Mouse (Mus musculus): ENCODE results near the gene Dctn5. TPM values are rescaled to one million over a fixed set of nuclear protein-coding genes. Genes with fewer than 3 reads are reported as not detected.
A peak's percentile ranks its signal among the peaks of the same experiment; 100 is the strongest.

Dctn5 gene
- polyA plus RNA-seq, 1 experiment from 2014 or later = 119 TPM

- H3K4me2 ChIP-seq = no peak overlapping the region
- no peak for ATAC-seq (ENCODE audit: insufficient read depth)
- no peak overlapping the region for H3K4me3 ChIP-seq (ENCODE audit: low read depth, low read length)
- H3K9me3 ChIP-seq (ENCODE audit: low read depth, low read length) = no peaks in the 10 kb centered on the region
- H3K9ac ChIP-seq = no peak overlapping the region
- no peak overlapping the region for H3K27ac ChIP-seq (ENCODE audit: low read depth)
- no peak for TF ChIP-seq CTCF (IDR thresholded peaks at IDR 0.05; ENCODE audit: low read depth)
- peaks cover 6% of the 10 kb centered on the region; the same call in 1 of the 2 replicates for H3K4me1 ChIP-seq (ENCODE audit: insufficient read depth)
- DNase-seq = no peak
- no peaks in the 10 kb centered on the region for H3K27me3 ChIP-seq (ENCODE audit: insufficient read depth, low read length)
- WGBS = 90% methylated on average over 6 of the region's 8 CpGs
- H3K36me3 ChIP-seq (ENCODE audit: insufficient read depth) = peaks cover 79% of the 10 kb centered on the region
Measured at GRCm38 (mm10) chr7:122163766-122164165, 30.9 kb downstream of the Dctn5 start.

- H3K4me2 ChIP-seq = no peak overlapping the region
- 87% methylated on average over 7 of the region's 7 CpGs for WGBS
- no peak overlapping the region for H3K4me3 ChIP-seq (ENCODE audit: low read depth, low read length)
- no peak for TF ChIP-seq CTCF (IDR thresholded peaks at IDR 0.05; ENCODE audit: low read depth)
- no peaks in the 10 kb centered on the region for H3K9me3 ChIP-seq (ENCODE audit: low read depth, low read length)
- H3K36me3 ChIP-seq (ENCODE audit: insufficient read depth) = peaks cover 85% of the 10 kb centered on the region
- H3K4me1 ChIP-seq (ENCODE audit: insufficient read depth) = no peaks in the 10 kb centered on the region
- no peak overlapping the region for H3K9ac ChIP-seq
- H3K27ac ChIP-seq (ENCODE audit: low read depth) = no peak overlapping the region
- DNase-seq = no peak
- no peak for ATAC-seq (ENCODE audit: insufficient read depth)
- no peaks in the 10 kb centered on the region for H3K27me3 ChIP-seq (ENCODE audit: insufficient read depth, low read length)
Measured at GRCm38 (mm10) chr7:122167203-122167602, 34.4 kb downstream of the Dctn5 start.

GRCm38 (mm10) chr7:122170705-122171104 lies 37.9 kb downstream of the Dctn5 start:
- WGBS = 72% methylated on average over 6 of the region's 6 CpGs
- Histone ChIP-seq H3K9ac (no peak overlapping the region), H3K27ac (ENCODE audit: low read depth) (no peak overlapping the region), H3K27me3 (ENCODE audit: insufficient read depth, low read length) (no peaks in the 10 kb centered on the region), H3K4me3 (ENCODE audit: low read depth, low read length) (no peak overlapping the region), H3K4me2 (no peak overlapping the region), H3K4me1 (ENCODE audit: insufficient read depth) (no peaks in the 10 kb centered on the region), H3K9me3 (ENCODE audit: low read depth, low read length) (no peaks in the 10 kb centered on the region), H3K36me3 (ENCODE audit: insufficient read depth) (peaks cover 51% of the 10 kb centered on the region)
- no peak for TF ChIP-seq CTCF (IDR thresholded peaks at IDR 0.05; ENCODE audit: low read depth)
- ATAC-seq (ENCODE audit: insufficient read depth) (no peak), DNase-seq (no peak)

GRCm38 (mm10) chr7:122171613-122172012 lies 38.8 kb downstream of the Dctn5 start:
- Histone ChIP-seq H3K4me2 (no peak overlapping the region), H3K9me3 (ENCODE audit: low read depth, low read length) (no peaks in the 10 kb centered on the region), H3K27me3 (ENCODE audit: insufficient read depth, low read length) (no peaks in the 10 kb centered on the region), H3K4me1 (ENCODE audit: insufficient read depth) (no peaks in the 10 kb centered on the region), H3K36me3 (ENCODE audit: insufficient read depth) (peaks cover 42% of the 10 kb centered on the region), H3K9ac (no peak overlapping the region), H3K4me3 (ENCODE audit: low read depth, low read length) (no peak overlapping the region), H3K27ac (ENCODE audit: low read depth) (no peak overlapping the region)
- no peak for ATAC-seq (ENCODE audit: insufficient read depth)
- WGBS = 73% methylated on average over 10 of the region's 10 CpGs
- no peak for TF ChIP-seq CTCF (IDR thresholded peaks at IDR 0.05; ENCODE audit: low read depth)
- no peak for DNase-seq

GRCm38 (mm10) chr7:122180720-122181119 lies 47.9 kb downstream of the Dctn5 start:
- DNase-seq (no peak), ATAC-seq (ENCODE audit: insufficient read depth) (no peak)
- Histone ChIP-seq H3K4me2 (no peak overlapping the region), H3K9me3 (ENCODE audit: low read depth, low read length) (no peaks in the 10 kb centered on the region), H3K4me1 (ENCODE audit: insufficient read depth) (no peaks in the 10 kb centered on the region), H3K36me3 (ENCODE audit: insufficient read depth) (no peaks in the 10 kb centered on the region), H3K9ac (no peak overlapping the region), H3K4me3 (ENCODE audit: low read depth, low read length) (no peak overlapping the region), H3K27ac (ENCODE audit: low read depth) (no peak overlapping the region), H3K27me3 (ENCODE audit: insufficient read depth, low read length) (no peaks in the 10 kb centered on the region)
- no peak for TF ChIP-seq CTCF (IDR thresholded peaks at IDR 0.05; ENCODE audit: low read depth)
- 83% methylated on average over 7 of the region's 7 CpGs for WGBS

- Histone ChIP-seq H3K4me2 (no peak overlapping the region), H3K36me3 (ENCODE audit: insufficient read depth) (no peaks in the 10 kb centered on the region), H3K9ac (no peak overlapping the region), H3K27me3 (ENCODE audit: insufficient read depth, low read length) (no peaks in the 10 kb centered on the region), H3K4me1 (ENCODE audit: insufficient read depth) (no peaks in the 10 kb centered on the region), H3K27ac (ENCODE audit: low read depth) (no peak overlapping the region), H3K4me3 (ENCODE audit: low read depth, low read length) (no peak overlapping the region), H3K9me3 (ENCODE audit: low read depth, low read length) (no peaks in the 10 kb centered on the region)
- 55% methylated on average over 5 of the region's 5 CpGs for WGBS
- no peak for DNase-seq
- no peak for ATAC-seq (ENCODE audit: insufficient read depth)
- TF ChIP-seq CTCF (IDR thresholded peaks at IDR 0.05; ENCODE audit: low read depth) = no peak
Measured at GRCm38 (mm10) chr7:122184569-122184968, 51.7 kb downstream of the Dctn5 start.

- Histone ChIP-seq H3K9ac (no peak within 1 kb of the TSS), H3K4me2 (no peak within 1 kb of the TSS), H3K27ac (ENCODE audit: low read depth) (no peak within 1 kb of the TSS), H3K27me3 (ENCODE audit: insufficient read depth, low read length) (no peaks in the 10 kb centered on the region), H3K4me1 (ENCODE audit: insufficient read depth) (no peaks in the 10 kb centered on the region), H3K4me3 (ENCODE audit: low read depth, low read length) (no peak within 1 kb of the TSS), H3K36me3 (ENCODE audit: insufficient read depth) (no peaks in the 10 kb centered on the region), H3K9me3 (ENCODE audit: low read depth, low read length) (no peaks in the 10 kb centered on the region)
- DNase-seq (no peak), ATAC-seq (ENCODE audit: insufficient read depth) (no peak)
- WGBS = 15% methylated on average over 12 of the region's 17 CpGs
- TF ChIP-seq CTCF (IDR thresholded peaks at IDR 0.05; ENCODE audit: low read depth) = no peak
Measured at GRCm38 (mm10) chr7:122186043-122186442, 53.2 kb downstream of the Dctn5 start, which contains the start of gene Ern2. TSS of gene Ern2 (minus strand) at chr7:122186207.

GRCm38 (mm10) chr7:122189484-122189883 lies 56.6 kb downstream of the Dctn5 start:
- Histone ChIP-seq H3K4me2 (no peak overlapping the region), H3K9ac (no peak overlapping the region), H3K27ac (ENCODE audit: low read depth) (no peak overlapping the region), H3K27me3 (ENCODE audit: insufficient read depth, low read length) (no peaks in the 10 kb centered on the region), H3K4me1 (ENCODE audit: insufficient read depth) (no peaks in the 10 kb centered on the region), H3K4me3 (ENCODE audit: low read depth, low read length) (no peak overlapping the region), H3K9me3 (ENCODE audit: low read depth, low read length) (no peaks in the 10 kb centered on the region), H3K36me3 (ENCODE audit: insufficient read depth) (no peaks in the 10 kb centered on the region)
- TF ChIP-seq CTCF (IDR thresholded peaks at IDR 0.05; ENCODE audit: low read depth) = peak; percentile 89
- 28% methylated on average over 7 of the region's 7 CpGs for WGBS
- 0 out of 2 replicates have a peak, but pooled peaks have one; percentile 31 for ATAC-seq (ENCODE audit: insufficient read depth)
- DNase-seq = peak; percentile 83
